Mouse (Mus musculus): ENCODE results near the gene Chst15. TPM values are rescaled to one million over a fixed set of nuclear protein-coding genes. Genes with fewer than 3 reads are reported as not detected.

Chst15 gene
- polyA plus RNA-seq, 1 experiment: 8.7 TPM

GRCm38 (mm10) chr7:132263186-132263585 lies 53.8 kb downstream of the Chst15 start:
- no peak for DNase-seq (ENCODE audit: low spot score)

- DNase-seq (ENCODE audit: low spot score): no peak
Observed at GRCm38 (mm10) chr7:132262696-132263095, 54.3 kb downstream of the Chst15 start.

GRCm38 (mm10) chr7:132261885-132262284 lies 55.1 kb downstream of the Chst15 start:
- no peak for DNase-seq (ENCODE audit: low spot score)

GRCm38 (mm10) chr7:132260632-132261031 lies 56.4 kb downstream of the Chst15 start:
- DNase-seq (ENCODE audit: low spot score): no peak

GRCm38 (mm10) chr7:132258817-132259216 lies 58.2 kb downstream of the Chst15 start:
- no peak for DNase-seq (ENCODE audit: low spot score)

- no peak for DNase-seq (ENCODE audit: low spot score)
Observed at GRCm38 (mm10) chr7:132258216-132258615, 58.8 kb downstream of the Chst15 start.

GRCm38 (mm10) chr7:132253513-132253912 lies 63.5 kb downstream of the Chst15 start:
- DNase-seq (ENCODE audit: low spot score): no peak

GRCm38 (mm10) chr7:132253078-132253477 lies 64.0 kb downstream of the Chst15 start:
- DNase-seq (ENCODE audit: low spot score): no peak

- DNase-seq (ENCODE audit: low spot score): no peak
Observed at GRCm38 (mm10) chr7:132249563-132250119, 67.4 kb downstream of the Chst15 start.

- DNase-seq (ENCODE audit: low spot score): no peak
Observed at GRCm38 (mm10) chr7:132247567-132247966, 69.5 kb downstream of the Chst15 start.

- DNase-seq (ENCODE audit: low spot score): no peak
Observed at GRCm38 (mm10) chr7:132247091-132247490, 69.9 kb downstream of the Chst15 start.

- DNase-seq (ENCODE audit: low spot score): no peak
Observed at GRCm38 (mm10) chr7:132245730-132246129, 71.3 kb downstream of the Chst15 start.

GRCm38 (mm10) chr7:132244637-132245036 lies 72.4 kb downstream of the Chst15 start:
- DNase-seq (ENCODE audit: low spot score): no peak

GRCm38 (mm10) chr7:132243225-132243624 lies 73.8 kb downstream of the Chst15 start:
- DNase-seq (ENCODE audit: low spot score): no peak

GRCm38 (mm10) chr7:132242617-132243141 lies 74.3 kb downstream of the Chst15 start:
- DNase-seq (ENCODE audit: low spot score): no peak

- no peak for DNase-seq (ENCODE audit: low spot score)
Observed at GRCm38 (mm10) chr7:132238921-132239320, 78.1 kb downstream of the Chst15 start.

GRCm38 (mm10) chr7:132237191-132237590 lies 79.8 kb downstream of the Chst15 start:
- DNase-seq (ENCODE audit: low spot score): no peak

- DNase-seq (ENCODE audit: low spot score): no peak
Observed at GRCm38 (mm10) chr7:132236789-132237188, 80.2 kb downstream of the Chst15 start.

- DNase-seq (ENCODE audit: low spot score): no peak
Observed at GRCm38 (mm10) chr7:132234250-132234649, 82.8 kb downstream of the Chst15 start.

- DNase-seq (ENCODE audit: low spot score): no peak
Observed at GRCm38 (mm10) chr7:132233732-132234131, 83.3 kb downstream of the Chst15 start.

GRCm38 (mm10) chr7:132232937-132233336 lies 84.1 kb downstream of the Chst15 start:
- no peak for DNase-seq (ENCODE audit: low spot score)

- DNase-seq (ENCODE audit: low spot score): no peak
Observed at GRCm38 (mm10) chr7:132231476-132231875, 85.6 kb downstream of the Chst15 start.

GRCm38 (mm10) chr7:132230961-132231360 lies 86.1 kb downstream of the Chst15 start:
- no peak for DNase-seq (ENCODE audit: low spot score)

GRCm38 (mm10) chr7:132227075-132227640 lies 89.9 kb downstream of the Chst15 start:
- no peak for DNase-seq (ENCODE audit: low spot score)

Measured in urinary bladder, adult 2 months (tissue).